Mouse (Mus musculus) limb, embryonic 14.5 days (tissue): ENCODE data around the gene Taf1a. TPM values are rescaled to one million over a fixed set of nuclear protein-coding genes. Genes with fewer than 3 reads are reported as not detected.

Experiments used
- ATAC-seq: fragments of 200-750 bp; cut with Nextera tagmentation; 2 replicates; pipeline ENCODE4 v1.8.0; 2017; ENCODE audit warnings: low read depth, moderate number of reproducible peaks, moderate TSS enrichment; ENCODE audit not compliant: low FRiP score
- DNase-seq: peaks from one replicate; pipeline ENCODE4 v3.0.0-alpha.2; 2015; ENCODE audit warnings: low spot score
- H3K27ac ChIP-seq: fragments of 300-500 bp; sonication (generic); replicated peaks from 2 replicates; pipeline ENCODE4 v1.5.1; 2014; ENCODE audit warnings: low read depth, mild to moderate bottlenecking, low read length, moderate library complexity, mixed read lengths
- H3K27me3 ChIP-seq: fragments of 300-500 bp; sonication (generic); 2 replicates; pipeline ENCODE4 v1.6.1; 2014; ENCODE audit warnings: low read length, mixed read lengths; ENCODE audit not compliant: control insufficient read depth, insufficient read depth
- H3K36me3 ChIP-seq: fragments of 300-500 bp; sonication (generic); 2 replicates; pipeline ENCODE4 v1.6.1; 2014; ENCODE audit warnings: mild to moderate bottlenecking, low read length, moderate library complexity, mixed read lengths; ENCODE audit not compliant: control insufficient read depth, insufficient read depth
- H3K4me1 ChIP-seq: fragments of 300-500 bp; sonication (generic); 2 replicates; pipeline ENCODE4 v1.6.1; 2014; ENCODE audit warnings: antibody characterized with exemption, low read length, mixed read lengths; ENCODE audit not compliant: control insufficient read depth, insufficient read depth
- H3K4me2 ChIP-seq: fragments of 300-500 bp; sonication (generic); replicated peaks from 2 replicates; pipeline ENCODE4 v1.6.1; 2014; ENCODE audit warnings: low read depth, mild to moderate bottlenecking, low read length, moderate library complexity; ENCODE audit not compliant: severe bottlenecking
- H3K4me3 ChIP-seq: fragments of 300-500 bp; sonication (generic); replicated peaks from 2 replicates; pipeline ENCODE4 v1.5.1; 2014; ENCODE audit warnings: low read length
- H3K9ac ChIP-seq: fragments of 300-500 bp; sonication (generic); 2 replicates; pipeline ENCODE4 v1.6.1; 2014; ENCODE audit warnings: mild to moderate bottlenecking, low read depth, low read length, moderate library complexity; ENCODE audit not compliant: severe bottlenecking
- H3K9me3 ChIP-seq: fragments of 300-500 bp; sonication (generic); 2 replicates; pipeline ENCODE4 v1.6.1; 2016; ENCODE audit warnings: low read length; ENCODE audit not compliant: control insufficient read depth
- POLR2A ChIP-seq: fragments of 200-500 bp; IDR thresholded peaks from 2 replicates; pipeline ENCODE4 v1.8.0; 2012; ENCODE audit warnings: inconsistent platforms, mild to moderate bottlenecking, moderate library complexity, borderline replicate concordance; ENCODE audit not compliant: insufficient read depth, insufficient read length; ENCODE audit errors: extremely low read depth
- WGBS: fragments of 180-500 bp; shearing (Covaris S2); extraction: QIAGEN DNeasy Blood & Tissue Kit; methylation state at CpG from one replicate; pipeline ENCODE4 v1.1.7; 2014; 5-methylcytosine and 5-hydroxymethylcytosine counted together
- polyA plus RNA-seq, 2 experiments: library from polyadenylated mRNA; depleted of rRNA in 1 of 2; stranded (reverse) in 1 of 2; unstranded in 1 of 2; fragments of >200 nt; fragmentation: Nextera tagmentation in 1 of 2; extraction: Ambion mirVana in 1 of 2; gene quantifications; 2 replicates each; pipeline versions ENCODE4 v1.2.1 to v1.2.3; 2012 to 2014

Gene Taf1a
- polyA plus RNA-seq, 2 experiments: 21.1 to 41.3 TPM

GRCm38 (mm10) chr1:183453066-183453465 lies 64.3 kb downstream of the Taf1a start:
- TF ChIP-seq POLR2A: no peak
- Histone ChIP-seq H3K4me1 (no peaks in the 10 kb centered on the region), H3K27me3 (no peaks in the 10 kb centered on the region), H3K4me2 (no peak overlapping the region), H3K9ac (no peak overlapping the region), H3K27ac (no peak overlapping the region), H3K4me3 (no peak overlapping the region), H3K36me3 (no peaks in the 10 kb centered on the region), H3K9me3 (0 out of 2 replicates have a peak, but pooled peaks cover 4% of the 10 kb centered on the region)
- no peak for ATAC-seq
- WGBS: 20% methylated on average over 3 of the region's 3 CpGs
- no peak for DNase-seq

Other genes starting within 250 kb of the Taf1a start
- 47.3 and 62.7 TPM in 2 replicates for gene Disp1, start 167.5 kb upstream of the Taf1a start, polyA plus RNA-seq (2012; rRNA removed)
- 34.7 and 37.9 TPM in 2 replicates for gene Disp1, start 167.5 kb upstream of the Taf1a start, polyA plus RNA-seq (2014; fragmentation: Nextera tagmentation; extraction: Ambion mirVana)
- 87.3 and 93.3 TPM in 2 replicates for gene Aida, start 92.4 kb upstream of the Taf1a start, polyA plus RNA-seq (2012; rRNA removed)
- 31.9 and 34.9 TPM in 2 replicates for gene Aida, start 92.4 kb upstream of the Taf1a start, polyA plus RNA-seq (2014; fragmentation: Nextera tagmentation; extraction: Ambion mirVana)
- gene Brox, start 91.7 kb upstream of the Taf1a start, polyA plus RNA-seq (2012; rRNA removed): 33.5 and 37.8 TPM in 2 replicates
- 41.7 and 42.3 TPM in 2 replicates for gene Brox, start 91.7 kb upstream of the Taf1a start, polyA plus RNA-seq (2014; fragmentation: Nextera tagmentation; extraction: Ambion mirVana)
- gene Mia3, start 19.4 kb upstream of the Taf1a start, polyA plus RNA-seq (2012; rRNA removed): 117 and 139 TPM in 2 replicates
- gene Mia3, start 19.4 kb upstream of the Taf1a start, polyA plus RNA-seq (2014; fragmentation: Nextera tagmentation; extraction: Ambion mirVana): 116 and 118 TPM in 2 replicates
- 0.75 and 1.3 TPM in 2 replicates for gene Hhipl2, start 29.2 kb downstream of the Taf1a start, polyA plus RNA-seq (2012; rRNA removed)
- 0.18 and 0.25 TPM in 2 replicates for gene Hhipl2, start 29.2 kb downstream of the Taf1a start, polyA plus RNA-seq (2014; fragmentation: Nextera tagmentation; extraction: Ambion mirVana)